Mouse (Mus musculus) liver, postnatal 0 days (tissue): ENCODE results near the gene Kcmf1. TPM values are rescaled to one million over a fixed set of nuclear protein-coding genes. Genes with fewer than 3 reads are reported as not detected.
"Not testable (repeated sequence)": the region's sequence is repeated elsewhere in the genome, so short reads cannot be mapped to it uniquely, and the experiment has no call there.

Experiments used
- ATAC-seq: fragments of 200-750 bp; cut with Nextera tagmentation; 2 replicates; pipeline ENCODE4 v1.8.0; 2017; ENCODE audit warnings: mild to moderate bottlenecking, moderate library complexity
- DNase-seq: peaks from one replicate; pipeline ENCODE4 v3.0.0-alpha.2; 2016
- H3K27ac ChIP-seq: fragments of 300-500 bp; sonication (generic); 2 replicates; pipeline ENCODE4 v1.5.1; 2014; ENCODE audit warnings: antibody characterized with exemption, moderate library complexity, mild to moderate bottlenecking, low read depth
- H3K27me3 ChIP-seq: fragments of 300-500 bp; sonication (generic); 2 replicates; pipeline ENCODE4 v1.6.1; 2014; ENCODE audit warnings: low read length, control low read depth, mixed read lengths; ENCODE audit not compliant: insufficient read depth
- H3K36me3 ChIP-seq: fragments of 300-500 bp; sonication (generic); replicated peaks from 2 replicates; pipeline ENCODE4 v1.6.1; 2014; ENCODE audit warnings: mild to moderate bottlenecking, control low read depth, low read length, moderate library complexity, mixed read lengths; ENCODE audit not compliant: insufficient read depth
- H3K4me1 ChIP-seq: fragments of 300-500 bp; sonication (generic); 2 replicates; pipeline ENCODE4 v1.6.1; 2014; ENCODE audit warnings: antibody characterized with exemption, mild to moderate bottlenecking, control low read depth; ENCODE audit not compliant: insufficient read depth
- H3K4me2 ChIP-seq: fragments of 300-500 bp; sonication (generic); 2 replicates; pipeline ENCODE4 v1.6.1; 2014; ENCODE audit warnings: low read depth, mild to moderate bottlenecking, low read length, moderate library complexity, mixed read lengths
- H3K4me3 ChIP-seq: fragments of 300-500 bp; sonication (generic); 2 replicates; pipeline ENCODE4 v1.5.1; 2014; ENCODE audit warnings: low read depth, low read length
- H3K9ac ChIP-seq: fragments of 300-500 bp; sonication (generic); replicated peaks from 2 replicates; pipeline ENCODE4 v1.6.1; 2014; ENCODE audit warnings: mild to moderate bottlenecking, moderate library complexity
- H3K9me3 ChIP-seq: fragments of 300-500 bp; sonication (generic); 2 replicates; pipeline ENCODE4 v1.6.1; 2016; ENCODE audit warnings: mild to moderate bottlenecking, control low read depth, low read length, mixed read lengths
- CTCF ChIP-seq: sonication (generic); IDR thresholded peaks from 2 replicates; pipeline ENCODE4 v1.5.1; 2016; ENCODE audit warnings: antibody characterized with exemption, low read depth
- EP300 ChIP-seq: IDR thresholded peaks from 2 replicates; pipeline ENCODE4 v1.6.1; 2016; ENCODE audit warnings: antibody characterized with exemption, low read depth, mild to moderate bottlenecking
- WGBS: fragments of 180-500 bp; shearing (Covaris S2); extraction: QIAGEN DNeasy Blood & Tissue Kit; methylation state at CpG from one replicate; pipeline ENCODE4 v1.1.7; 2014; ENCODE audit not compliant: insufficient replicate concordance; 5-methylcytosine and 5-hydroxymethylcytosine counted together
- polyA plus RNA-seq: library from polyadenylated mRNA; unstranded; fragments of >200 nt; fragmentation: Nextera tagmentation; extraction: Ambion mirVana; gene quantifications from 2 replicates; pipeline ENCODE4 v1.2.1, GENCODE M21; 2015

Gene Kcmf1
- polyA plus RNA-seq, 1 experiment from 2014 or later, result 32.9 TPM

DNA sequence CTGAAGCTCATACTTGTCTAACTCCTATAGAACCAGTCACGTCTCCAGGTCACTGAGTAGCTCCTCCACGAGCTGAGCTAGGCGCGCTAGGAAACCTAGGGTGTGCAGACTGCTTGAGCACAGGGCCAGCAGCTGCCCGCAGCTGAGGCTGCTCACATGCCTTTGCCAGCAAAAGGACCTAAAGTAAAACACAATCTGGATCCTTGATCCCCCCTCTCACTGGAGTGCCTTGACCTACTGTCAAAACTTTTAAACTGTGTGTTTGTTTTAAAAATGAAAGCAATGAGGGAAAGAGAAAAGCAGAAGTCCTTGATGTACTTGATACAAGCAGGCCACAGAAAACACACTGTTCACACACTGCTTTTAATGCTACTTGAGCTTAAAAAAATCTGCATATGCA lies 31.1 kb downstream of the Kcmf1 start:
- Histone ChIP-seq H3K27me3 (no peaks in the 10 kb centered on the region), H3K9ac (no peak overlapping the region; the same call in 1 of the 2 replicates), H3K36me3 (no peaks in the 10 kb centered on the region), H3K4me1 (peaks cover 25% of the 10 kb centered on the region), H3K4me3 (no peak overlapping the region), H3K9me3 (no peaks in the 10 kb centered on the region), H3K27ac (peak overlapping the region; percentile 1; the same call in 1 of the 2 replicates), H3K4me2 (no peak overlapping the region)
- DNase-seq (no peak), ATAC-seq (no peak)
- WGBS, result 64% methylated on average over 5 of the region's 5 CpGs
- TF ChIP-seq CTCF, result no peak
- TF ChIP-seq EP300, result no peak

DNA sequence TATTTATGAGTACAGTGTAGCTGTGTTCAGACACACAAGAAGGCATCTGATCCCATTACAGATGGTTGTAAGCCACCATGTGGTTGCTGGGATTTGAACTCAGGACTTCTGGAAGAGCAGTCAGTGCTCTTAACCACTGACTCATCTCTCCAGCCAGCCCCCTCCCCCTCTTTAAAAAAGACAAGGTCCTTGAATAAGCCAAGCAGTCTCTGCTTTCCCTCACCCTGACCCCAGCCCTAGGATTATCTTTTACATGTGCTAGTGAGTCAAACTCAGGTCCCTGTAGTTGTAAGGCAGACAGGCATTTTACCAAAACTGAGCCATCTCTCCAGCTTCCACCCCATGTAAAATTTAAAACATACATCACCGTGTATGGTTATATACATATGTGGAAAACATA lies 32.0 kb downstream of the Kcmf1 start:
- no peak overlapping the region for H3K4me3 ChIP-seq
- H3K4me1 ChIP-seq, result peaks cover 22% of the 10 kb centered on the region
- 86% methylated on average over 1 of the region's 1 CpGs for WGBS
- no peaks in the 10 kb centered on the region for H3K36me3 ChIP-seq
- no peak overlapping the region for H3K27ac ChIP-seq
- H3K27me3 ChIP-seq, result no peaks in the 10 kb centered on the region
- H3K9ac ChIP-seq, result no peak overlapping the region
- no peaks in the 10 kb centered on the region for H3K9me3 ChIP-seq
- TF ChIP-seq EP300 (no peak), CTCF (no peak)
- ATAC-seq (no peak), DNase-seq (no peak)
- H3K4me2 ChIP-seq, result no peak overlapping the region

DNA sequence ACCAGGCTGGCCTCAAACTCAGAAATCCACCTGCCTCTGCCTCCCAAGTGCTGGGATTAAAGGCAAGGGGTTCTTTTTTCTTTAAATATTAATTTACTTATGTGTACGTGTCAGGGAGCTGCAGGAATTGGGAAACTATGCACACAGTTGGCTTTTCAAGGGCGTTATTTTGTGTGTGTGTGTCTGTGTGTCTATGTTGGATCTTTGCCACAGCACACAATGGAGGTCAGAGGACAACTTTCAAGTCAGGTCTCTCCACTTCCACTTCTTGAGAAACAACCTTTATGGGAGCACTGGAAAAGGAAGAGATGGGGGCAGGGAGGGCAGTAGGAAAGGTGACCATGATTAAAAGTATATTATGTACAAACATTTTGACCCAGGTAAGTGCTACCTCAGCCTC lies 33.5 kb downstream of the Kcmf1 start:
- H3K27me3 ChIP-seq, result no peaks in the 10 kb centered on the region
- H3K4me2 ChIP-seq, result no peak overlapping the region
- H3K9ac ChIP-seq, result no peak overlapping the region
- peaks cover 19% of the 10 kb centered on the region for H3K4me1 ChIP-seq
- H3K4me3 ChIP-seq, result no peak overlapping the region
- 49% methylated on average over 2 of the region's 2 CpGs for WGBS
- ATAC-seq, result peak; percentile 64
- no peaks in the 10 kb centered on the region for H3K9me3 ChIP-seq
- TF ChIP-seq EP300 (no peak), CTCF (no peak)
- H3K27ac ChIP-seq, result peak overlapping the region; percentile 56
- 0 out of 2 replicates have a peak, but pooled peaks cover 2% of the 10 kb centered on the region for H3K36me3 ChIP-seq
- no peak for DNase-seq

- not testable (repeated sequence) for H3K27me3 ChIP-seq, ATAC-seq, H3K4me1 ChIP-seq, H3K36me3 ChIP-seq, DNase-seq, H3K4me3 ChIP-seq, H3K9ac ChIP-seq, H3K4me2 ChIP-seq, H3K9me3 ChIP-seq, H3K27ac ChIP-seq
- WGBS, result 91% methylated on average over 5 of the region's 5 CpGs
These were observed 37.1 kb downstream of the Kcmf1 start for GRCm38 (mm10) chr6:72862686-72863085.

- no peak overlapping the region for H3K4me2 ChIP-seq
- H3K4me1 ChIP-seq, result no peaks in the 10 kb centered on the region
- no peaks in the 10 kb centered on the region for H3K9me3 ChIP-seq
- 73% methylated on average over 5 of the region's 5 CpGs for WGBS
- TF ChIP-seq EP300 (no peak), CTCF (no peak)
- DNase-seq (no peak), ATAC-seq (no peak)
- no peaks in the 10 kb centered on the region for H3K27me3 ChIP-seq
- H3K27ac ChIP-seq, result no peak overlapping the region
- H3K4me3 ChIP-seq, result no peak overlapping the region
- H3K36me3 ChIP-seq, result peaks cover 51% of the 10 kb centered on the region
- H3K9ac ChIP-seq, result no peak overlapping the region
These were observed 45.5 kb downstream of the Kcmf1 start for GRCm38 (mm10) chr6:72854256-72854655.

- no peaks in the 10 kb centered on the region for H3K9me3 ChIP-seq
- no peak for DNase-seq
- H3K27ac ChIP-seq, result no peak overlapping the region
- H3K9ac ChIP-seq, result no peak overlapping the region
- ATAC-seq, result no peak
- H3K27me3 ChIP-seq, result no peaks in the 10 kb centered on the region
- H3K4me3 ChIP-seq, result no peak overlapping the region
- TF ChIP-seq EP300, result no peak
- TF ChIP-seq CTCF, result no peak
- 75% methylated on average over 4 of the region's 4 CpGs for WGBS
- peaks cover 61% of the 10 kb centered on the region for H3K36me3 ChIP-seq
- H3K4me2 ChIP-seq, result no peak overlapping the region
- H3K4me1 ChIP-seq, result no peaks in the 10 kb centered on the region
These were observed 47.6 kb downstream of the Kcmf1 start for GRCm38 (mm10) chr6:72852180-72852579.

- Histone ChIP-seq H3K9ac (no peak overlapping the region), H3K4me2 (no peak overlapping the region), H3K27ac (no peak overlapping the region), H3K9me3 (no peaks in the 10 kb centered on the region), H3K4me3 (no peak overlapping the region), H3K4me1 (no peaks in the 10 kb centered on the region), H3K27me3 (no peaks in the 10 kb centered on the region), H3K36me3 (peaks cover 60% of the 10 kb centered on the region)
- DNase-seq (peak; percentile 55), ATAC-seq (no peak)
- 75% methylated on average over 5 of the region's 5 CpGs for WGBS
- TF ChIP-seq CTCF (peak; percentile 65), EP300 (no peak)
These were observed 48.1 kb downstream of the Kcmf1 start for GRCm38 (mm10) chr6:72851633-72852032.
